Mouse (Mus musculus) kidney, embryonic 15.5 days (tissue): Measurements from ENCODE around the gene Fignl1. TPM values are rescaled to one million over a fixed set of nuclear protein-coding genes. Genes with fewer than 3 reads are reported as not detected.

Source experiments
- ATAC-seq: fragments of 200-750 bp; cut with Nextera tagmentation; replicated peaks from 2 replicates; pipeline ENCODE4 v1.8.0; 2017; ENCODE audit warnings: moderate TSS enrichment; ENCODE audit not compliant: low FRiP score
- H3K27ac ChIP-seq: fragments of 300-500 bp; sonication (generic); 2 replicates; pipeline ENCODE4 v1.5.1; 2015; ENCODE audit warnings: mild to moderate bottlenecking, inconsistent platforms
- H3K27me3 ChIP-seq: fragments of 300-500 bp; sonication (generic); 2 replicates; pipeline ENCODE4 v1.6.1; 2015; ENCODE audit warnings: inconsistent platforms
- H3K36me3 ChIP-seq: fragments of 300-500 bp; sonication (generic); 2 replicates; pipeline ENCODE4 v1.6.1; 2015; ENCODE audit warnings: inconsistent platforms
- H3K4me1 ChIP-seq: fragments of 300-500 bp; sonication (generic); 2 replicates; pipeline ENCODE4 v1.6.1; 2015; ENCODE audit warnings: inconsistent platforms
- H3K4me2 ChIP-seq: fragments of 300-500 bp; sonication (generic); 2 replicates; pipeline ENCODE4 v1.6.1; 2015; ENCODE audit warnings: moderate library complexity, mild to moderate bottlenecking, inconsistent platforms
- H3K4me3 ChIP-seq: fragments of 300-500 bp; sonication (generic); replicated peaks from 2 replicates; pipeline ENCODE4 v1.5.1; 2015; ENCODE audit warnings: mild to moderate bottlenecking, inconsistent platforms
- H3K9ac ChIP-seq: fragments of 300-500 bp; sonication (generic); 2 replicates; pipeline ENCODE4 v1.6.1; 2015; ENCODE audit warnings: mild to moderate bottlenecking, inconsistent platforms
- H3K9me3 ChIP-seq: fragments of 300-500 bp; sonication (generic); replicated peaks from 2 replicates; pipeline ENCODE4 v1.6.1; 2016; ENCODE audit warnings: inconsistent platforms
- WGBS: fragments of 180-500 bp; shearing (Covaris S2); methylation state at CpG from one replicate; pipeline ENCODE4 v1.1.7; 2015; ENCODE audit warnings: mixed read lengths; 5-methylcytosine and 5-hydroxymethylcytosine counted together
- polyA plus RNA-seq: library from polyadenylated mRNA; unstranded; fragments of >200 nt; fragmentation: Nextera tagmentation; extraction: Ambion mirVana; gene quantifications from 2 replicates; pipeline ENCODE4 v1.2.1, GENCODE M21; 2015

Fignl1 gene
- 66.0 and 70.0 TPM in 2 replicates for polyA plus RNA-seq

DNA sequence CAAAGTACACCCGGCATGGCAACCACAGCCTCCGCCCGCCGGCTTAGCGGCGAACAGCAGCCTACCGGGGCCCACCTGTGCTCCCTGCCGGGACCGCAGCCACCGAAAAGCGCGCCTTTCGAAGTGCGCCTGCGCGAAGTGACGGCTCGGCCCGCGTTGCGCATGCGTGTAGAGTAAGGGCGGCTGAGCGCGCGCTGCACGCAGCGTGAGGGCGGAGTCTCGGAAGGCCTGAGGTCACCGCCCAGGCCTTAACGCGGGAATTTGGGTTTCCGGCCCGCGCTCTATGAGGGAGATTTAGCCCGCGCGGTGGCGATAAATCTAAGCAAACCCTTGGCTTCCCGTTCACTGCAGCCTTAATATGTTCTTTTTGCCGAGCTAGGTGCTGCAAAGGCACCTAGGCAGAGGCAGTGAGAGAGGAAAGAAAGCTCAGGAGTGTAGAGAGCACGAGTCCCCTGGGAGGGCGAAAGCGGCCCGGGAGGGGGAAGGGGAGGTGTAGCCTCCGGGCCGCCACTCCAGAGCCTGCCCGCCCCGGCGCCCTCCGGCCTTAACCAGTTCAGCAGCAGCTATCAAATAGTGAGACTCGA is at the start of gene Fignl1:
Fignl1 (minus strand) TSS at position 143 of the 584 bp plus-strand sequence.
- WGBS, result under 1% methylated on average over 53 of the region's 53 CpGs
- Histone ChIP-seq H3K4me1 (peaks cover 24% of the 10 kb centered on the region), H3K27me3 (no peaks in the 10 kb centered on the region), H3K9me3 (no peaks in the 10 kb centered on the region), H3K9ac (peak within 1 kb of the TSS; percentile 77), H3K27ac (peak within 1 kb of the TSS; percentile 100), H3K36me3 (peaks cover 22% of the 10 kb centered on the region), H3K4me3 (peak within 1 kb of the TSS; percentile 72), H3K4me2 (peak within 1 kb of the TSS; percentile 71)
- ATAC-seq, result peak; percentile 98

DNA sequence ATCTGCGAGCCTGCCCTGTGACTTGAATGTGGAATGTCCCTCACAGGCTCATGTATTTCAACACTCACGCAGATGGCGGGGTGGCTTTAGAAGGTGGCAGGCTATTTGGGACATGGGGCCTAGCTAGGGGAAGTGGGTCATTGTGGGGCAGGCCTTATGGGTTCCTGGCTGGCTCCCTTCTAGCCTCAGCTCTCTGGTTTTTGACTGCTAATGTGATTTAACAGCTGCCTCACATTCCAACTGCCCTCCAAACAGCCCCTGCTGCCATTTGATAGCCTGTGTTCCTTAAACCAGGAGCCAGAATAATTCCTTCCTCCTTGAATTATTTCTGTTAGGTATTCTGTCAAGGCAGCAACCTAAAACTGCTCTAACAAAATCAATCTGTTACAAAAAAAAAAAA is 48.2 kb upstream of the Fignl1 start:
- Histone ChIP-seq H3K27ac (peak overlapping the region; percentile 83), H3K4me1 (peaks cover 27% of the 10 kb centered on the region), H3K9me3 (no peaks in the 10 kb centered on the region), H3K36me3 (no peaks in the 10 kb centered on the region), H3K4me3 (no peak overlapping the region), H3K27me3 (no peaks in the 10 kb centered on the region), H3K4me2 (no peak overlapping the region), H3K9ac (no peak overlapping the region)
- no peak for ATAC-seq
- 78% methylated on average over 3 of the region's 3 CpGs for WGBS

DNA sequence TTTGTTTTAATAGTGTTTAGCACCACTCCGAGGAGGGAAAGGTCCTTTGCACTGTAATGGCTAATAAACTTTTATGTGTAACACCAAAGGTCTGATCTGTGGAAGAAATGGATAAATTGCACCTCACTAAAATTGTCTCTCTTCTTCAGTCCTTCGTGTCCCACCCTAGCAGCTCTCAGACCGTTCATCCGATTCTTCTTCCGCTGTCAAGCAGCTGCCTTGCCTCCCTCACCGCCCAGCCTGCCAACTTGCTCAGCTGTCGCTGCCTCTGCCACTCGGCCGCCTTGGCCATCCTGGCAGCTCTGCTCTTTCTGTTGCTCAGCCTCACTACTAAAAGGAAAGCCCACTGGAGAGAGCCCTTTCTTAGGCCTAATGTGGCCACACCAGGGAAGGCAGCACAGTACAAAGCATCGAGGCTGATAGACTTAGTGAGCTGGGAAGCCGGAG is 46.9 kb upstream of the Fignl1 start:
- 29% methylated on average over 11 of the region's 11 CpGs for WGBS
- H3K9me3 ChIP-seq, result no peaks in the 10 kb centered on the region
- peak overlapping the region; percentile 83 for H3K27ac ChIP-seq
- no peak overlapping the region for H3K4me3 ChIP-seq
- peak; percentile 81 for ATAC-seq
- H3K4me1 ChIP-seq, result peaks cover 27% of the 10 kb centered on the region
- peak overlapping the region; percentile 20; the same call in 1 of the 2 replicates for H3K4me2 ChIP-seq
- H3K27me3 ChIP-seq, result no peaks in the 10 kb centered on the region
- no peak overlapping the region for H3K9ac ChIP-seq
- no peaks in the 10 kb centered on the region for H3K36me3 ChIP-seq

DNA sequence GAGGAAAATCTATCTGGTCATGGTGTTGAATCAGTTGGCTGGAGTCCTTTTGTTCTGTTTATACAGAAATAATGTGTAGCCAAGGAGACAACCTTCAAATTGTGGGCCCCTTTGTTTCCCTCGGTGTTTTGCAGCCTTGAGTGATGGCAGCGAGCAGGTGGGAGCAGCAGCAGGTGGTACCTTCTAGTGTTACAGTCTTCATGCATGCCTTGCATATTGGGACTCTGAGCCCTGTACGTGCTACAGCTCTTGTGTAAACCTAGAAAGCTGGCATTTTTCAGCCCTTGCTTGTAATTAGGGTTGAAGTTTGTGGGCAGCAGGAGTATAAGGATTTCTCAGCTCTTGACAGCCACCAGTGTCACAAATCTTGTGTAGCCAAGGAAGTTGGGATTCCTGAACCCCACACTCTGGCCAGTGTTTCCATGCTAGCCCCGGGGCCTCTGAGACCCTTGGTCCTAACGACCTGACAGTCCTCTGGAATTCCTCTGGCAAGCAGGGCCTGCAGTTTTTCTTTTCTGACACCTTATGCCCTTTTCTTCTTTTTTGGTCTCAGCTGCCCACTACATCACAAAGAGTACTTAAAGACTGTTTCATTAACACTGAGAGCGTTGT is 46.4 kb upstream of the Fignl1 start:
- peak; percentile 88 for ATAC-seq
- Histone ChIP-seq H3K4me1 (peaks cover 31% of the 10 kb centered on the region), H3K27ac (peak overlapping the region; percentile 83), H3K4me3 (no peak overlapping the region), H3K27me3 (no peaks in the 10 kb centered on the region), H3K9ac (no peak overlapping the region), H3K36me3 (no peaks in the 10 kb centered on the region), H3K4me2 (no peak overlapping the region), H3K9me3 (no peaks in the 10 kb centered on the region)
- WGBS, result 26% methylated on average over 6 of the region's 6 CpGs

DNA sequence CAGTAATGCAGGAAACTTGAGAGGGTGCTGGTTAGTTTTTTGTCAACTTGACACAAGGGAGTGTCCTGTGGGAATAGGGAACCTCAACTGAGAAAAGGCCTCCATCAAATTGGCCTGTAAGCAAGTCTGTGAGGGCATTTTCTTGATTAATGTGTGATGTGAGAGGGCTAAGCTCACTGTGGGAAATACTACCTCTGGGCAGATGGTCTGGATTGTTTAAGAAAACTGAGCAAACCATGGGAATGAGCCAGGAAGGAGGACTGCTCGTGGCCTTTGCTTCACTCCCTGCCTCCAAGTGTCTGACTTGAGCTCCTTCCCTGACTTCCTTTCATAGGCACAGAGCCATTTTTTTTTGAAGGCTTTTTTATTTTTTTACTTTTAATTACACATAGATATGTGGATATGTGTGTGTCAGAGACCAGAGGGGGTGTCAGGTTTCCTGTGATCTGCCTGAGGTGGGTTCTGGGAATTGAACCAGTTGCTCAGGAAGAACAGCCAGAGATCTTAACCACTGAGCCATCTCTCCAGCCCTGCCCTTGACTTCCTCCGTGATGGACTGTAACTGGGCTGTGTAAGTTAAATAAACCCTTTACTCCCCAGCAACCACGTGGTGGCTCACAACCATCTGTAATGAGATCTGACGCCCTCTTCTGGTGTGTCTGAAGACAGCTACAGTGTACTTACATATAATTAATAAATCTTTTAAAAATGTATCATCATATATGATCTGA is 45.1 kb upstream of the Fignl1 start:
- peaks cover 34% of the 10 kb centered on the region for H3K4me1 ChIP-seq

GRCm38 (mm10) chr11:11851957-11852505 is 43.3 kb upstream of the Fignl1 start:
- Histone ChIP-seq H3K27ac (0 out of 2 replicates have a peak overlapping the region, but pooled peaks have one; percentile 23), H3K4me3 (no peak overlapping the region), H3K4me1 (peaks cover 37% of the 10 kb centered on the region), H3K27me3 (no peaks in the 10 kb centered on the region), H3K4me2 (no peak overlapping the region), H3K36me3 (no peaks in the 10 kb centered on the region), H3K9ac (no peak overlapping the region), H3K9me3 (no peaks in the 10 kb centered on the region)
- 80% methylated on average over 6 of the region's 6 CpGs for WGBS
- no peak for ATAC-seq

More for the DNA sequence above, 45.1 kb upstream of the Fignl1 start:
- Histone ChIP-seq H3K9ac (no peak overlapping the region), H3K36me3 (no peaks in the 10 kb centered on the region), H3K27ac (peak overlapping the region; percentile 83), H3K4me2 (no peak overlapping the region), H3K4me3 (no peak overlapping the region), H3K27me3 (no peaks in the 10 kb centered on the region), H3K9me3 (no peaks in the 10 kb centered on the region)
- 30% methylated on average over 4 of the region's 4 CpGs for WGBS
- 0 out of 2 replicates have a peak, but pooled peaks have one; percentile 36 for ATAC-seq

DNA sequence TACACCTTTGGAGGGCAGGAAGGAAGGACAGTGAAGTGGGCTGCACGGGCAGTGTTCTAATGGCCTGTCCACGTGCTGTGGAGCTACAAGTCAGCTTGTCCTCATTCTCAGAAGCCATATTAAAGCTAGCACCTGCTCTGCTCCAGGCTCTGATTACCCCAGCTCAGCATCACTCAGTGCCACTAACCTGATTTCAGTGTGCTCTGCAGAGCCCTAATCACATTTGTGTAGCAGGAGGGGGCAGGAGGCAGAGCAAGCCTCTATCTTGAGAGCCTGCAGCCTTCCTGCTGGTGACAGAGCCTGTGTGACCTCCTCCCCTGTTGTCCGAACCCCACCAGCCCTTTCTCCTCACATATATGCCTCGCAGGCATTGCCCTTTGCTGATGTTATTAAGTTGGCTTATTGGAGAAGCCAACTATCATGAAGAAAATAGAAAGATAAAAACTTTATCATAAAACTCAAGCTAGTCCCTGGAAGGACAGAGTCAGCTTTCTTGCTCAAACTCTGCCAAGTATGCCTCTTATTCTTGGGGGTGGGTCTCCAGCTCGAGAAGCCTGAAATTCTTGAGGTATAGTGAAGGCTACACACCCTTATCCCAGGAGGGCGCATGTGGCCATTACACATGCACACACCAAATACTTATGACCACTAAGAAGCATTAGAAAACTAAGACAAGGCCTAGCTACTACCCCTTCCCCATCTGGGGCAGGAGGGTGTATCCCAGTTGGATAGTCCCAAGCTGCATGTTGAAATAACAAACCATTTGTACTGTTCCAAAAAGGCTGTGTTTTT is 41.9 kb upstream of the Fignl1 start:
- no peak for ATAC-seq
- Histone ChIP-seq H3K27me3 (no peaks in the 10 kb centered on the region), H3K9ac (no peak overlapping the region), H3K27ac (peak overlapping the region; percentile 29; the same call in 1 of the 2 replicates), H3K4me3 (no peak overlapping the region), H3K4me1 (peaks cover 29% of the 10 kb centered on the region), H3K36me3 (no peaks in the 10 kb centered on the region), H3K9me3 (no peaks in the 10 kb centered on the region), H3K4me2 (no peak overlapping the region)
- WGBS, result 65% methylated on average over 6 of the region's 6 CpGs

GRCm38 (mm10) chr11:11849513-11850311 is 41.0 kb upstream of the Fignl1 start:
- 70% methylated on average over 13 of the region's 13 CpGs for WGBS

GRCm38 (mm10) chr11:11848467-11848866 is 39.7 kb upstream of the Fignl1 start:
- no peaks in the 10 kb centered on the region for H3K36me3 ChIP-seq
- peaks cover 31% of the 10 kb centered on the region for H3K4me1 ChIP-seq
- no peak overlapping the region for H3K27ac ChIP-seq
- H3K27me3 ChIP-seq, result no peaks in the 10 kb centered on the region
- H3K9ac ChIP-seq, result no peak overlapping the region
- 91% methylated on average over 4 of the region's 4 CpGs for WGBS
- no peak for ATAC-seq
- H3K9me3 ChIP-seq, result no peaks in the 10 kb centered on the region
- no peak overlapping the region for H3K4me2 ChIP-seq
- H3K4me3 ChIP-seq, result no peak overlapping the region

More at GRCm38 (mm10) chr11:11849513-11850311, 41.0 kb upstream of the Fignl1 start:
- no peak overlapping the region for H3K4me3 ChIP-seq
- no peaks in the 10 kb centered on the region for H3K9me3 ChIP-seq
- H3K4me1 ChIP-seq, result peaks cover 28% of the 10 kb centered on the region
- ATAC-seq, result no peak
- H3K27ac ChIP-seq, result peak overlapping the region; percentile 29; the same call in 1 of the 2 replicates
- H3K9ac ChIP-seq, result no peak overlapping the region
- H3K36me3 ChIP-seq, result no peaks in the 10 kb centered on the region
- H3K27me3 ChIP-seq, result no peaks in the 10 kb centered on the region
- no peak overlapping the region for H3K4me2 ChIP-seq

DNA sequence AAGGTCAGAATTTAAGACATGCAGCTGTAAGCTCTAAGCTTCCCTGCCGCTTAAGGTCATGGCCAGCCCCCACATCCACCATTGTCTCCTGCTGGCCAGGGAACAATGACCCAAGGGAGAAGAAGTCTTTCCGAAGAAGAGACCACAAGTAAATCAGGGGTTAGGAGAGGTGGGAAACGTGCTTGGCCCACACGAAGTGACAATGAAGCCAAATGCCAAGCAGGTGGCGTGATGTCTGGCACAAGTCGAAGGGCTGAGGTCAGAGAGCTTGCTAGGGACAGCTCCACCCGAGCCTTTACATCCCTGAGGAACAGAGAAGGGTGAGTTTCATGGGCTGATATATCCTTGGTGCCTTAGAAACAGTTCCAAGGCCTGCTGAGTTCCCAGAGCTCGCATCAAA is 36.3 kb upstream of the Fignl1 start:
- WGBS, result 47% methylated on average over 8 of the region's 8 CpGs
- Histone ChIP-seq H3K4me3 (no peak overlapping the region), H3K27ac (peak overlapping the region; percentile 74), H3K9ac (no peak overlapping the region), H3K36me3 (no peaks in the 10 kb centered on the region), H3K4me2 (no peak overlapping the region), H3K4me1 (peaks cover 27% of the 10 kb centered on the region), H3K27me3 (no peaks in the 10 kb centered on the region), H3K9me3 (no peaks in the 10 kb centered on the region)
- no peak for ATAC-seq
